Mouse (Mus musculus) layer of hippocampus, adult 9-11 months (tissue): ENCODE results near the gene Klk6.

Source experiments
- DNase-seq: peaks from one replicate; pipeline ENCODE4 v3.0.0; 2022

The Klk6 gene

DNA sequence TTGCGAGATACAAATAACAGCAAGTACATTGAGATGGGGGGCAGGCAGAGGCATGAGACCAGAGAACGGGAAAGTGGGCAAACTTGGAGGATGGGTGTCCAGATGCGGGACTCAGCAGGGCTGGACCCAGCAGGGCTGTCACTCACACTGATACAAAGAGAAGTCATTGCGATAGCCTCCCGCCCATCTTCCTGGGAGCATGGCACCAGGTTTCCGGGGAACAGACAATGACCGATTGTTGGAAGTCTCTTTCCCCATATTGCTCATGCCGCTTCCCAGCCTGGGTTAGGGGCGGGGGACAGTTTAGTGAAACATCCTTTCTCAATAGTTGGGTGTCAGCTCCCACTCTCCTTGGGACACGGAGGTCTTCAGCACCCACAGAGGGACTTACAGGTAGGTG lies at the start of gene Klk6:
Gene Klk6, plus strand, starts transcription at position 301 of the 400 bp plus-strand sequence.
- no peak for DNase-seq

DNA sequence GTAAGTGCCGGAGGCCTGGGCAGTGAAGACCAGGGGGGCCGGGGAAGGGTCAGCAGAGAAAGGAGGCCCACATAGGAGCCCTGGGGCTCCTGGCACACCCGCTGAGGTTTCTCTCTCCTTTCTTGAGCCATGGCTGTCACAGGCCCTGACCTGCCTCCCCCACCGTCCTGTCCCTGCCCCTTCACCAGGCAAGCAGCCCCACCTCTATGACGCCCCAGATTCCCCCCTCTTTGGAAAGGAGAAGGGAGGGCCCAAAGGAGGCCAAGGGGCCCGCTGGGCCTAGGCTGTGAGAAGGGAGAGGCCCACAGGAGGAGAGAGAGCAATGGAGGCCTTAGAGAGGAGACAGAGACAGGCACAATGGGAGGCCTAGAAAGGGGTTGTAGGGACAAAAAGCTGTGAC lies 49.5 kb upstream of the Klk6 start:
- DNase-seq, result no peak

DNA sequence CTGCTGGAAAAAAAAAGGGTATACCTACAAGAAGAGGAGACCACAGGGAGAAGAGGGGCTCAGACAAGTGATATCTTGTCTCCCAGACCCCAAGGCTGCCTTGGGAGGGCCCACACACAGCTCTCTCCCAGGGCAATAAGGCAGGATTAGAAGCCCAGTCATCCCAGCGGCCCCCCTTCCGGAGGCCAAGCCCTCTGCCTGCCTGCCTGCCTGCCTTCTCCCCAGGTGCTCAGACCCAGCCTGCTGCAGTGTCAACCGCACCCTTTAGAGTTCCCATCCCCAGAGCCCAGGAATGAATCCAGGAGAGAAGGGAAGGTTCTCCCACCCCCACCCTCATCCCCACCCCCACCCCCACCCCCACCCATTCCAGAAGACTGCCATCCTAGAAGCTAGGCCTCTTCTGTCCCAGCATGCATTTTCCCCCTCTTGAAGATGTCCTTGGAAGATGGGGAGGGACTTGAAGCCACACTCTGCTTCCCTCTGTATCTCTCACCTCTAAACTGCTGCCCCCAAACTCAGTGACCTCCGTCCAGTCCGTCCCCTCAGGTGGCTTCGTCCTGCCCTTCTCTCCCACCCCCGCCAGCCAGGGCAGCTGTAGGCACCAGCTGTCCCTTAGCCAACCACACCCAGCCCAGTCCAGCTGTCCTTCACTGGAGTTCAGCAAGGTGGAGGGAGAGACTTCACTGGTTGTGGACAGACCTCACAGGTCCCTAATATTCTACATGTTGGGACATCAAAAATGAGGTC lies 48.8 kb upstream of the Klk6 start:
- no peak for DNase-seq

DNA sequence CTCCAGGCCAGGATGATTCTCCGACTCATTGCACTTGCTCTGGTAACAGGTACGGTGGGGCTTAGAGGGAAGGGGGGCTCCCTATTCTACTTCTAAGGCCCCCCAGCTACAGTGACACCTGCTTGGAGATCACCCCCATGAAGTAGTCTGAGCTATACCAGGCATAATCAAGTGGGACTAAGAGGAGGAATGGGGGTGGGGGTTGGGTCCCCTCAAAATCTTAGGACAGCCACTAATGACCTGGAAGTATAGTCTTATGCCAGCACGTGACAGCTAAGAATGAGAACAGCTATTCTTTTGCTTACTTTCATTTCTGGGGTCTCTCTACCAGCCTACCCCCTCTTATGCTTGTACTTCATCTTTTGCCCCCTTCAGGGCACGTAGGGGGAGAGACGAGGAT lies 47.8 kb upstream of the Klk6 start:
- DNase-seq, result no peak

DNA sequence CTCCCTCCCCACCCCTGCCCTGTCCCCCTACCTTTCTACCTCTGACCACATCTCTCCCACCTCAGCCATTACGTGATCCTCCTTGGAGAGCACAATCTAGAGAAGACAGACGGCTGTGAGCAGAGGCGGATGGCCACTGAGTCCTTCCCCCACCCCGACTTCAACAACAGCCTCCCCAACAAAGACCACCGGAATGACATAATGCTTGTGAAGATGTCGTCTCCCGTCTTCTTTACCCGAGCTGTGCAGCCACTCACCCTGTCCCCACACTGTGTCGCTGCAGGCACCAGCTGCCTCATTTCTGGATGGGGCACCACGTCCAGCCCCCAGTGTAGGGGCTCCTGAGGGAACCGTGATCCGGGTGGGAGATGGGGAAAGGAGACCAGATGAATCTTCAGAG lies 46.9 kb upstream of the Klk6 start:
- no peak for DNase-seq

DNA sequence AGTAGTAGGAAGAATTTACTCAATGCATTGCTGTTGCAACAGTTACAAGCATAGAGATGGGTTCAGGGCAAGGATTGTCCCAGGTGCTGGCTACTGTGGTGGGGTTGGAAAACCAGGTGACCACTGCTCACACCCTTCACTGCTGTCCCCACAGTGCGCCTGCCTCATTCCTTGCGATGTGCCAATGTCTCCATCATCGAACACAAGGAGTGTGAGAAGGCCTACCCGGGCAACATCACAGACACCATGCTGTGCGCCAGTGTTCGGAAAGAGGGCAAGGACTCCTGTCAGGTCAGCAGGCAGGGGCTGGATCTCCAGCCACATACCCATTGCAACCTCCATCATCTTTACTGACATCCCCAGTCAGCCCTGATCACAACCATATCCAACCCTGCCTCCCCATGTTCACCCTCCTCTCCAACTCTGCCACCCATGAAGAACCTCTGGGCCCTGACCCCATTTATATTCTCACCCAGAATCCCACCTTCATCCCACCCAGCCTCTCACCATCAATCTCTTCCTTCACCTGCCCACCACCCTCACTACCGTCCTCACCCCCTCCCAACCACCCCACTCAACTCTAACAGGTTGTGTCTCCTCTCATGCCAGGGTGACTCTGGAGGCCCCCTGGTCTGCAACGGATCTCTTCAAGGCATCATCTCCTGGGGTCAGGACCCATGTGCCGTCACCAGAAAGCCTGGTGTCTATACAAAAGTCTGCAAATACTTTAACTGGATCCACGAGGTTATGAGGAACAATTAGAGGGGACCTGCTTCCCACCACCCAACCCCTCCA lies 45.9 kb upstream of the Klk6 start:
- no peak for DNase-seq

DNA sequence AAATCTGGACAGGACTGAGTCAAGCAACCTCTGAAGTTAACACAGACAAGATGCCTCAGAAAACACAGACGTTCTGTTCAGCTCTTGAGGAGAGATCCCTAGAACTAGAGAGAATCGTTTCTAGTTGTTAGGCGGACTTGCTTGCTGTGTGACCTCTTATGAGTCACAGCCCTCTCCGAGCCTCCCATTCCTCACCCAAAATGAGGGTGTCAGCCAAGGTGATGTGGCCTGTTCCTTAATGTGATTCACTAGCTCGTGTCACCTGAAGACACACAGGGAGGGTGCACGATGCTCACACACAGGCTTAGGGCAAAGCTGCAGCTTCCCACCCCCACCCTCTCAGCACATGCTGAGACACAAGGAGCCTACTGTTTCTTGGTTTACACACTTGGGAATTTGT lies 44.1 kb upstream of the Klk6 start:
- no peak for DNase-seq

DNA sequence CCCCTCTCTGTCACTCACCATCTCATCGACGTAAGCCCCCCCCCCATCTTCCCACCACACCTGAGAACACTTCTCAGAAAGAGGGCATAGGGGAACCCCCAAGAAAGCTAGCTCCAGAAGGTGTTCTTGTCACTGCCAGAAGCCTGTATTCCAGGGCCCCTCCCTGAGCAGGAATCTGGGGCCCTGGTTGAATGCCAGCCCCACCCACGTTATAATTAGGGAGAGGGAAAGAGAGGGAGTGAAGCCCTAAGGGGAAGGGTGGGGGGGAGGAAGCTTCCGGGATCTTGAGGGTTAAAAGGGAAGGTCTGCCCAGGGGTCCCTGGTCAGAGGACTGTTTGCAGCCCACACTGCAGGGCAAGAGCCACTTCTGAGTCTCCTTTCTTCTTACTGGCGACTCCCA lies 43.6 kb upstream of the Klk6 start, which contains the start of gene Klk10:
Gene Klk10, plus strand, starts transcription at position 290 of the 400 bp plus-strand sequence.
- DNase-seq, result no peak

DNA sequence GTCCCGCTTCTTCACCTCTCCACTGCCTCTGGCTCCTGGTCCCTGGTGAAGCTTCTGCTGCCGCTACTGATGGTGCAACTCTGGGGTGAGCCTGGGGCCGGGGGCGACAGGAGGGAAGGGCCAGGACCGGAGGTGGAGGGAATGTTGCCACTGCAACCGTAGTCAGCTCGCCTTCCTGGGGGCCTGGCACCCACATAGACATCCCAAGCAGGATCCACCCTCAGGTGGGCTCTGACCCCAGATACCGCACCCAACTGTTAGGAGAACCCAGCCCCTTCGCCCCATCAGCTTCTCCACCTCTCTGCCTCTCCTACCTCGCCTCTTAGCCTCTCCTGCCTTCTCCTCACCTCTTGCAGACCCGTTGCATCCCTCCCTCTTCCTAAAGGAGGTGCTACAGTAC lies 42.8 kb upstream of the Klk6 start:
- DNase-seq, result no peak

DNA sequence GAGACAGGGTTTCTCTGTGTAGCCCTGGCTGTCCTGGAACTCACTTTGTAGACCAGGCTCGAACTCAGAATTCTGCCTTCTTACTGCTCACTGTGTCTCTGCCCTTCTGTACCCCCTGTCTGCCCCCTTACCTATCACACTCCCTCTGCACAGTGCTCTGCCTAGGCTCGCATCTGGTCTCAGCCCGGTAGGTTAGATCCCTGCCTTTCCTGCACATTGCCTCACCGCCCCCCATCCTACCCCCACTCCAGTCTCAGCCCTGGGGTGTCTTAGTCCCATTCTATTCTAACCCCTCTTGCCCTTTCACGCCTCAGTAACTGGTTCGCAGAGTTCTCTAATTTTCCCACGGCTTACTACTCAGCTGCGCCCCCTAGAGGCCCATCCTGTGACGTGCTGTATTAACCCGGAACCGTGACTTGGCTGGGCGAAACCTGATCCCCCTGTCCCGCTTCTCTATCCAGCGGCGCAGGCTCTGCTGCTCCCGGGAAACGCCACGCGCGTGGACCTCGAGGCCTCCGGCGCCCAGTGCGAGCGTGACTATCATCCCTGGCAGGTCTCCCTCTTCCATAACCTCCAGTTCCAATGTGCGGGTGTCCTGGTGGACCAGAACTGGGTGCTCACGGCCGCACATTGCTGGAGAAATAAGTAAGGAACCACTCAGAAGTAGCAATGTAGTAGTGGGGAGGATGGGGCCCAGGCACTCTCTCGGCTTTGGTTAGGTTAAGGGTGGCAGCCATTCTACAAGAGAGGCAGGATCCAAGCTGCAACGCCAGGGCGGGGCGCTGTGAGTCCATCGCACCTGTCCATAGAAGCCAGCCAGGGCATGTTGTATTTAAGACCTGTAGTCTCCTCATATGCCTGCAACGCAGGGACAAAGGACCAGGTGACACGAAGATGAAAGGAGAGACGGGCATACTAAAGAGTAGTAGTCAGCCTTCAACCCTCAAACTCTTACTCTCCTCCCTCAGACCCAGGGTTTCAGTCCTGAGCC lies 41.7 kb upstream of the Klk6 start:
- DNase-seq, result no peak

DNA sequence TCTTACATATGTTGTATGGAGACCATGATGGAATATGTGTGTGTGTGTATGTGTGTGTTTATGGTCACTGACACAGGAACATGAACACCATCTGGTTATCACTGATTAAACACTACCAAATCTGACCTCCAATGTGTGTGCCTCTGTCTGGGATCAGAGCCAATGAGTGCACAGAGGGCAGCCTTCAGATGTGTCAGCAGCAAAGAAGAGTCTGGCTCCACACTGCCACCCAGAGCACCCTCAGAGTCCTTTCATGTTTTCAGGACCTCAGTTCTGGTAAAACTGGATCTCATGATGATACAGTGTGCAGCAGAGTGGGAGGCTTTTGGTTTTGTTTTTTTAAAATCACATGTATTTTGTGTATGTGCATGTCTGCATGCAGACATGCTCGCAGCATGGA lies 39.0 kb upstream of the Klk6 start:
- DNase-seq, result no peak

DNA sequence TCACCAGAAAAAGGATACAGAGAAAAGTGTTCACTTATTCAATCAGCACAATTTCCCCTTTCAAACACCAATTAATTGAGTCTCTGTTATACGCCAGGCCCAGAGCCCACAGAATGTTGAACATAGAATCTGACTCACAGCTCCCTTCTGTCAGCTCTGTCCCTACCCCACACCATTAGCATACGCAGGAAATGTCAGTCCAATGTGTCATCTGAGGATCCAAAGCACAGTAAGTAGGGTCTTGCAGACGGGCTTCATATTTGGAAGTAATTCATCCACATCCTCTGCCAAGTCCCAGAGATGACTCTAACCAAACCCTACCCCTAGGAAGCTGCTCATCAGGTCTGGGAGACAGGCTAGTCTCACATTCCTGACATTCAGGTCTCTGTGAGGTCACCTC lies 36.2 kb upstream of the Klk6 start:
- DNase-seq, result peak; percentile 55

DNA sequence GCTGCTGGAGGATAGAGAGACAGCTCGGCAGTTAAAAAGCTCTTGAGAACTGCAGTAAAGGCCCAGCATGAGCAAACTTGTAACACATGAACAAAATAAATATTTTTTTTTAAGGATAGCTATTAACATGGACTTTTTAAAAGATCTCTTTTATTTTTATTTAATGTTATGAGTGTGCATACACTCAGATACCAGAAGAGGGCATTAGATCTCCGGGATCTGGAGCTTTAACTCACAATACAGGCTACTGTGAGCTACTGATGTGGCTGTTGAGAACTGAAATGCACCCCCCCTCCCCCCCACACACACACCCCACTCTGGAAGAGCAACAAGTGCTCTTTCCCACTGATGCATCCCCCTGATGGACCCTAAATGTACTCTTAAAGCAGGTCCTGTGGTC lies 35.0 kb upstream of the Klk6 start:
- no peak for DNase-seq

DNA sequence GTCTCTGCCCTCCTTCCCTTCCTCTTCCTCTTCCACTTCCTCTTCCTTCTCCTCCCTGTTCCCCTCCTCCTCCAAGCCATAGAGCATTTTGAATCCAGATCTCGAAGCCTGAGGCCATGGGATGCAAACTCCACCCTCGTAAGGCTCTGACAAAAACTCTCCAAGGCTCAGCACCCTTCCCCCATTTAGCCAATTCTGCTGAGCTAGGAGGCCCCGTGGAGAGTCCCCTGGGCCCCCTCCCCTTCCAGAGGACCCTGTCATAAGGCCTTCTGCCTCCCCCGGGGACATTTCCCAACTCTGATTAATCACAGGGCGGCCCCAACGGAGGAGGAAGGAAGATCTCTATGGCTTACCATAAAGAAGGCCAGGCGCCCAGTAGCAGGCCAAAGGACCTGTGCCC lies 32.7 kb upstream of the Klk6 start, which contains the start of gene Klk9:
Gene Klk9, plus strand, starts transcription at position 301 of the 400 bp plus-strand sequence.
- no peak for DNase-seq

DNA sequence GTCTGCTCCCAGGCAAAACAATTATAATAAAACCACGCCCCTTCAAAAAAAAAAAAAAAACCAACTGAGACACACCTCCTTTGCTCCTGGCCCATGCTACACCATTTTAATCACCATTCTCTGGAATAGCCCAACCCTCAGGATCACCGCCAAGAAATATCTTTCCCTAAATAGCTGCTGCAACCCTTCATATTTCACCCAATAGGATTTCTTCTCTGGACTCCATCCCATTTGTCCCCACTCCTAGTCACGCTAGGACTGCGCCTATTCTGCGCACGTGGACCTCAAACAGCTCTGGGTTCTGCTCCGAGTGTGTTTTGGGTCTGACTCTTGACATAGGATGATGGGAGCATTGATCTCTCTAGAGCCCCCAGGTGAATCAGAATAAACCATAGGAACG lies 27.9 kb upstream of the Klk6 start:
- no peak for DNase-seq

DNA sequence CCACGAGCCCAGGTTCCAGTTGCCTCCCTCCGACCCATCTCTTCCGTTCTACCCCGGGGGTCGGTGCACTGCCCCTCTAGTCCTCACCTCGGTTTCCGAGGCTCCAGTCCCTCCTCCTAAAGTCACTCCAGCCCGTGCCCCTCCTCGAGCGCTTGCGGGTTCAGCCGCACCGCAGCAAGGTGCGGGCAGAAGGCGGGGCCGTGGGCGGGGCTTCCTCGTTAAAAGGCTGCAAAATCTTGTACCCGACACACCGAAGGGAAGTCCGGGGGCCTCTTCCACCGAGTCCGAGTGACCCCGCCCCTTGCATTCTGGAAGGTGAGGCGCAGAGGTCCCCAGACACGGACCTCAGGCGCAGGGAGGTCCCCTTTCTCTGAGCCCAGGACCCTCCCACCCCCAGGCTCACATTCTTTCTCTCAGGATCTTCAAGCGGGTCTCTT lies 26.9 kb upstream of the Klk6 start, which contains the start of gene Klk8:
Gene Klk8, plus strand, starts transcription at position 245 of the 437 bp plus-strand sequence.
- no peak for DNase-seq

DNA sequence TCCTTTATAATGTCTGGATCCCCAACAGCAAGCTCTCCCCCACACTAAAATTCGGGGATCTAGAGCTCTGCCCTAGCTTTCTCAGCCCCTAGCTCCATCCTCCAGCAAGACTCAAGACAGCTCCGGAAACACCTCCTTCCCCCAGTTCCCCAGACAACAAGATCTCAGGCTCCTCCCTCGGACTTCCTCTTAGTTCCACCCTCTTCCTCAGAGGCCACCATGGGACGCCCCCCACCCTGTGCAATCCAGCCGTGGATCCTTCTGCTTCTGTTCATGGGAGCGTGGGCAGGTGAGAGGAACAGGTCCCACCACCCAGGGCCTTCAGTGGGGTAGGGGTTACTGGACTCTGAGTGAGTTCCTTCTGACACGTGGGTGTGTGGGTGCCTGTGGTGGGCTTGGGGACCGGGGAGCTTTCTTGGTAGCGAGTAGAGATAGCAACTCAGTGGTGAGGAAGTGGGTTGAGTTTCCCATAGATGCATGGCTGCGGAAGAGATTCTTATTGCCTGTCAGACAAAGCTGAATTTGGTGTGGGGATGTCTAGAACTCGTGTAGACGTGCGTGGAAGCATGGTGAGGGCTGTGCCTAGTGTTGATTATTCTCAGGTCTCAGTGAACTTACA lies 26.3 kb upstream of the Klk6 start:
- DNase-seq, result no peak

DNA sequence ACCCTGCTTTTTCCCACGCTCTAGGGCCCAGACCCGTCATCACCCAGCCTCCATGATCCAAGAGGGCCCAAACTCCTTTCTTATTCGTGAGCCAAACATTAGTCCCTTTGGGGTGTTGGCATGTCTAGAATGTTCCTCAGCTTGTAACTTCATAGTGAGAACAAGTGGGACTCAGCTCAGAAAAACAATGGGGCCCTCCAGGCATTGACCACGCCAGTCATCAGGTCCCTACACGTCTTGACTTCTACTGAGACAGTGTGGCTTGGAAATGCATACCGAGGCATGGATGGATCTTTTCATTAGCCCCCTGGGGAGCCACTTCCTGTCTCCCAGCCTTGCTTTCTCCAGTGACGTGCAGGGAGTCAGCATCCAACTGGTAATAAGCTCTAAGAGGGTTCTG lies 24.4 kb upstream of the Klk6 start:
- no peak for DNase-seq

DNA sequence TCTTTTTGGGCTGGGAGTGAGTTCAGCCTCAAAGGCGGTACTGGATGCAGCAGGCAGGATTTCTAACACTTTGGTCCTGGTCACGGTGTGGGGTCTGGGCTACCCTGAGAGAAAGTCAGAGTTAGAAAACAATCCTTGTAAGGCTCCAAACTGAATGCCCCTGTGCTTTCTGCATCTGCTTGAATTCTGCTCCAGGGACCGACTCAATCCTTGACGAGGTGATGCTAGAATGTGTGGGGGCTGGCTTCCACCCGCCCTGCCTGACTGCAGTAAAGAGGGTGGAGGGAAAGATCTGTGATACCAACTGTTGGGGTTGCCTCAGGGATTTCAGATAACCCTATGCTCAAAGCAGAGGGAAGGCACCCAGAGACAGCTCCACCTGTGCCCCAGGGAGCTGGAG lies 13.3 kb upstream of the Klk6 start, which contains the start of gene Klk7:
Gene Klk7, plus strand, starts transcription at position 301 of the 400 bp plus-strand sequence.
- DNase-seq, result no peak

DNA sequence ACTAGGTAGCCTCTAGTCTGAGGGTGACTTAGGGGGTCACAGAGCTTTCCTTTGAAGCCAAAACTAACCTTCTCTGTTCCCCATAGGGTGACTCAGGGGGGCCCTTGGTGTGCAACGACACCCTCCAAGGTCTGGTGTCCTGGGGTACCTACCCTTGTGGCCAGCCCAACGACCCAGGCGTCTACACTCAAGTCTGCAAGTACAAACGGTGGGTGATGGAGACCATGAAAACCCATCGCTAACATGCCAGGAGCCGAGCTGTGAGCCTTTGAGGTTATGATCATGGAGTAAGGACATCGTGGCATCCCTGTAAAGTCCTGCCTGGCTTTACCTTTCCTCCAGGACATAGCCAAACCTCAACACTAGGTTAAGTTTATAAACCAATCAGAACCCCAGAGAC lies 9.1 kb upstream of the Klk6 start:
- no peak for DNase-seq

DNA sequence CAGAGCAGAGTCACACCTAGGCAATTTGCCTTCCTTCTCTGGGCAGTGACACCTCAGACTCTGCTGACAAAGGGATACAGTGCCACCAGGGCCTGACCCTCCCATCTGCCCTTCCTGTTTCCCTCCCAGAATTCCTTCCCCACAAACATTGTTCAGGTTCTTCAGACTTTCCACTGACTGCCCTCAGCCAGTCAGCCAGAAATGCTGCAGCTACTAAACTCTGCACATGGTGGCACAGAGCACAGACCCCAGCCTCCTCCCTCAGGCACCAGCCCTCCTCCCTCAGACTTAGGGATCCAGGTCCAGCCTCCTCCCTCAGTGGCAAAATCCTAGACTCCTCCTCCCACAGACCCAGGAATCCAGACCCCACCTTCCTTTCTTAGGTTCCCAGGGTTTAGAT lies 7.6 kb upstream of the Klk6 start:
- no peak for DNase-seq

DNA sequence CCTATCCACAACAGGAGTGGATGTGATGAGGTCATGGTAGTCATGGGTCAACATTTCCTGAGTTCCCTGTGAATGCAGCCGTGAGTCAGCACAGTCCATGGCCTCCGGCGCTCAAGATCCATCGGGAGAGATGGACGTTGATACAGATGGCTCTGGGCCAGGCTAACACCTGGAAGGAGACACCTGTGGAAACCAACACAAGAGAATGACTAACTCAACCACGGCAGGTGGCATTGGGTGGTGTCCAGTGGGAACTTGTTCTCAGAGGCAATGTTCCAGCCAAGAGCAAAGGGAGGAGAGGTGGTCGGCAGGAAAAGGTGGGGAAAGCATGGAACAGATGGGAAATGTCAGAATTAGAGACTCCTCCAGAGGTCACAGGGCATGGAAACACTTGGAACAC lies 2.7 kb upstream of the Klk6 start:
- DNase-seq, result no peak
